Comparison of ENCODE assay signal across 25 mouse cellular contexts in genomic region chr3:38566576-38566975, GRCm38 (mm10).
A peak's percentile ranks its signal among the peaks of the same experiment; 100 is the strongest.
DNase-seq lines count a peak whose midpoint lies in the region; ATAC-seq and TF ChIP-seq lines count a peak whose summit lies in the region.
"Had no signal": no experiment of that assay in that cellular context is flagged by ENCODE, and none has a peak within 500 bp of the region (broad histone marks: within the 10 kb centered on the region; RNA-seq: fewer than 3 reads in every experiment).

No protein-coding gene starts in this region.

- TF ChIP-seq CTCF in Patski (IDR thresholded peaks at IDR 0.05): no peak

- in situ Hi-C loops in Patski (cut with MboI; ENCODE audit: low pct_unique_long_range_greater_than_20kb): no loop called here

- H3K36me3 ChIP-seq in midbrain, embryonic 14.5 days (ENCODE audit: control insufficient read depth, insufficient read depth, low read length): no peaks in the 10 kb centered on the region
- H3K36me3 ChIP-seq in midbrain, embryonic 10.5 days: no peaks in the 10 kb centered on the region
- H3K36me3 ChIP-seq in forebrain, embryonic 13.5 days (ENCODE audit: poor library complexity, severe bottlenecking): no peaks in the 10 kb centered on the region
- H3K36me3 ChIP-seq: embryonic facial prominence, embryonic 10.5 days; embryonic facial prominence, embryonic 12.5 days; G1E had no signal

- DNase-seq in midbrain, embryonic 14.5 days: no peak
- no peak for DNase-seq in midbrain, embryonic 10.5 days (ENCODE audit: low spot score)
- DNase-seq in Muller cell, postnatal 12 days (ENCODE audit: inconsistent ontology term): peak; percentile 43
- no peak for DNase-seq in Patski (ENCODE audit: low read depth, low spot score)
- peak; percentile 38 for DNase-seq in fibroblast of lung, adult 2 months (ENCODE audit: low read depth)
- no peak for DNase-seq in gastrocnemius, adult 18-20 months (ENCODE audit: low spot score)
- DNase-seq in lung, adult 18-20 months: no peak
- DNase-seq: adrenal gland, adult 2 months; adrenal gland, postnatal 10 days; adrenal gland, postnatal 25 days; B cell, adult 2 months; cerebellum, adult 11 months; cerebellum, adult 18-20 months; cerebellum, adult 9-10 months; cerebellum, postnatal 10 days; cerebellum, postnatal 25 days; forebrain, postnatal 0 days had no signal

- no peak overlapping the region for H3K4me3 ChIP-seq in midbrain, embryonic 14.5 days (replicated peaks; ENCODE audit: low read depth, low read length)
- no peak overlapping the region for H3K4me3 ChIP-seq in midbrain, embryonic 10.5 days
- H3K4me3 ChIP-seq in forebrain, embryonic 13.5 days: no peak overlapping the region
- H3K4me3 ChIP-seq: embryonic facial prominence, embryonic 10.5 days; embryonic facial prominence, embryonic 12.5 days; erythroblast, embryonic 14.5 days had no signal

- H3K9ac ChIP-seq in midbrain, embryonic 14.5 days (replicated peaks; ENCODE audit: low read length): no peak overlapping the region
- no peak overlapping the region for H3K9ac ChIP-seq in forebrain, embryonic 13.5 days
- H3K9ac ChIP-seq: embryonic facial prominence, embryonic 12.5 days; forebrain, postnatal 0 days had no signal

- ATAC-seq in midbrain, embryonic 14.5 days (ENCODE audit: low FRiP score, low TSS enrichment): no peak
- peak; percentile 4 for ATAC-seq in Patski
- no peak for ATAC-seq in forebrain, embryonic 13.5 days
- ATAC-seq: CD4-positive, CD25-positive, alpha-beta regulatory T cell, adult 4 months; forebrain, embryonic 14.5 days; forebrain, postnatal 0 days had no signal

- POLR2A ChIA-PET in Patski (lab: Charles Lee): no interaction called here

- H3K4me1 ChIP-seq in midbrain, embryonic 14.5 days (ENCODE audit: control insufficient read depth, insufficient read depth, low read length): peaks cover 36% of the 10 kb centered on the region
- peaks cover 31% of the 10 kb centered on the region for H3K4me1 ChIP-seq in midbrain, embryonic 10.5 days
- H3K4me1 ChIP-seq in forebrain, embryonic 13.5 days: peaks cover 28% of the 10 kb centered on the region

- H3K4me2 ChIP-seq in midbrain, embryonic 14.5 days (ENCODE audit: low read length): no peak overlapping the region
- H3K4me2 ChIP-seq in forebrain, embryonic 13.5 days: no peak overlapping the region
- H3K4me2 ChIP-seq: embryonic facial prominence, embryonic 12.5 days had no signal

- H3K27ac ChIP-seq in midbrain, embryonic 14.5 days (replicated peaks; ENCODE audit: low read depth, low read length): 0 out of 2 replicates have a peak overlapping the region, but pooled peaks have one; percentile 32
- no peak overlapping the region; the same call in 1 of the 2 replicates for H3K27ac ChIP-seq in midbrain, embryonic 10.5 days (replicated peaks)
- H3K27ac ChIP-seq in forebrain, embryonic 13.5 days: no peak overlapping the region
- H3K27ac ChIP-seq: embryonic facial prominence, embryonic 10.5 days; embryonic facial prominence, embryonic 12.5 days had no signal

- no peaks in the 10 kb centered on the region for H3K27me3 ChIP-seq in midbrain, embryonic 14.5 days (ENCODE audit: control insufficient read depth, insufficient read depth, low read length)
- no peaks in the 10 kb centered on the region for H3K27me3 ChIP-seq in midbrain, embryonic 10.5 days (ENCODE audit: low read depth, poor library complexity, severe bottlenecking)
- H3K27me3 ChIP-seq in Patski: no peaks in the 10 kb centered on the region
- H3K27me3 ChIP-seq in forebrain, embryonic 13.5 days: no peaks in the 10 kb centered on the region
- H3K27me3 ChIP-seq: CH12.LX; embryonic facial prominence, embryonic 12.5 days had no signal

- 92% methylated on average over 2 of the region's 2 CpGs for WGBS in midbrain, embryonic 14.5 days
- WGBS in midbrain, embryonic 10.5 days: 98% methylated on average over 2 of the region's 2 CpGs
- WGBS in forebrain, embryonic 13.5 days: 94% methylated on average over 2 of the region's 2 CpGs

- CTCF ChIA-PET in Patski (lab: Charles Lee): no interaction called here

- no peaks in the 10 kb centered on the region for H3K9me3 ChIP-seq in midbrain, embryonic 14.5 days (ENCODE audit: control insufficient read depth, low read length)
- H3K9me3 ChIP-seq in midbrain, embryonic 10.5 days (replicated peaks): no peaks in the 10 kb centered on the region
- H3K9me3 ChIP-seq in forebrain, embryonic 13.5 days (replicated peaks): no peaks in the 10 kb centered on the region
- H3K9me3 ChIP-seq: embryonic facial prominence, embryonic 10.5 days; embryonic facial prominence, embryonic 12.5 days; G1E had no signal

Comparison
In these comparisons a context has a peak if more than half of its experiments do, and no peak if none do; other contexts are left out.
1. DNase-seq: peak in Muller cell, postnatal 12 days (single experiment) and fibroblast of lung, adult 2 months (single experiment); none in midbrain, embryonic 14.5 days (single experiment), midbrain, embryonic 10.5 days (single experiment), Patski (single experiment), gastrocnemius, adult 18-20 months (single experiment) and lung, adult 18-20 months (0 of 2).